Mouse (Mus musculus) thymus, adult 2 months (tissue): ENCODE data around the gene Slc6a8.

Experiments used
- CTCF ChIP-seq: fragments of 200-500 bp; IDR thresholded peaks from 2 replicates; pipeline ENCODE4 v1.5.1; 2012; ENCODE audit warnings: mild to moderate bottlenecking, control low read depth, low read length, moderate library complexity, borderline replicate concordance; ENCODE audit not compliant: control insufficient read depth, poor library complexity, insufficient read depth; ENCODE audit errors: extremely low read depth
- POLR2A ChIP-seq: fragments of 200-500 bp; IDR thresholded peaks from 2 replicates; pipeline ENCODE4 v1.6.1; 2012; ENCODE audit warnings: mild to moderate bottlenecking, low read length, control low read depth, moderate library complexity; ENCODE audit not compliant: control insufficient read depth, poor library complexity, insufficient read depth; ENCODE audit errors: extremely low read depth

GRCm38 (mm10) chrX:73685629-73686028 is 12.7 kb downstream of the Slc6a8 start:
- TF ChIP-seq POLR2A (no peak), CTCF (no peak)
